Mouse (Mus musculus): Measurements from ENCODE around the gene Tbc1d9b. TPM values are rescaled to one million over a fixed set of nuclear protein-coding genes. Genes with fewer than 3 reads are reported as not detected.

The Tbc1d9b gene
- polyA plus RNA-seq, 1 experiment = 72.3 TPM

- Histone ChIP-seq H3K27ac (ENCODE audit: insufficient read depth, low read length) (no peak overlapping the region), H3K4me1 (ENCODE audit: control insufficient read depth, insufficient read depth, low read length) (0 out of 2 replicates have a peak, but pooled peaks cover 4% of the 10 kb centered on the region), H3K4me3 (ENCODE audit: insufficient read depth, low read length) (peak overlapping the region; percentile 76)
- TF ChIP-seq CTCF (IDR thresholded peaks at IDR 0.05; ENCODE audit: borderline replicate concordance, insufficient read depth, low read length) (no peak), POLR2A (IDR thresholded peaks at IDR 0.05; ENCODE audit: low read depth, low read length) (no peak)
These were observed 1.1 kb downstream of the Tbc1d9b start for GRCm38 (mm10) chr11:50132265-50132664.

GRCm38 (mm10) chr11:50134136-50134859 is 3.1 kb downstream of the Tbc1d9b start:
- Histone ChIP-seq H3K4me3 (ENCODE audit: insufficient read depth, low read length) (no peak overlapping the region), H3K27ac (ENCODE audit: insufficient read depth, low read length) (no peak overlapping the region), H3K4me1 (ENCODE audit: control insufficient read depth, insufficient read depth, low read length) (0 out of 2 replicates have a peak, but pooled peaks cover 4% of the 10 kb centered on the region)
- TF ChIP-seq POLR2A (IDR thresholded peaks at IDR 0.05; ENCODE audit: low read depth, low read length) = no peak
- no peak for TF ChIP-seq CTCF (IDR thresholded peaks at IDR 0.05; ENCODE audit: borderline replicate concordance, insufficient read depth, low read length)

- no peak for TF ChIP-seq CTCF (IDR thresholded peaks at IDR 0.05; ENCODE audit: borderline replicate concordance, insufficient read depth, low read length)
- no peak for TF ChIP-seq POLR2A (IDR thresholded peaks at IDR 0.05; ENCODE audit: low read depth, low read length)
- Histone ChIP-seq H3K4me3 (ENCODE audit: insufficient read depth, low read length) (no peak overlapping the region), H3K4me1 (ENCODE audit: control insufficient read depth, insufficient read depth, low read length) (0 out of 2 replicates have a peak, but pooled peaks cover 2% of the 10 kb centered on the region), H3K27ac (ENCODE audit: insufficient read depth, low read length) (no peak overlapping the region)
These were observed 7.1 kb downstream of the Tbc1d9b start for GRCm38 (mm10) chr11:50138206-50138822.

GRCm38 (mm10) chr11:50139571-50139970 is 8.4 kb downstream of the Tbc1d9b start:
- H3K27ac ChIP-seq (ENCODE audit: insufficient read depth, low read length) = no peak overlapping the region
- no peak overlapping the region for H3K4me3 ChIP-seq (ENCODE audit: insufficient read depth, low read length)
- TF ChIP-seq POLR2A (IDR thresholded peaks at IDR 0.05; ENCODE audit: low read depth, low read length) (no peak), CTCF (IDR thresholded peaks at IDR 0.05; ENCODE audit: borderline replicate concordance, insufficient read depth, low read length) (no peak)

GRCm38 (mm10) chr11:50145529-50145928 is 14.3 kb downstream of the Tbc1d9b start:
- Histone ChIP-seq H3K27ac (ENCODE audit: insufficient read depth, low read length) (no peak overlapping the region), H3K4me3 (ENCODE audit: insufficient read depth, low read length) (no peak overlapping the region), H3K4me1 (ENCODE audit: control insufficient read depth, insufficient read depth, low read length) (no peaks in the 10 kb centered on the region)
- TF ChIP-seq POLR2A (IDR thresholded peaks at IDR 0.05; ENCODE audit: low read depth, low read length) (no peak), CTCF (IDR thresholded peaks at IDR 0.05; ENCODE audit: borderline replicate concordance, insufficient read depth, low read length) (no peak)

More at GRCm38 (mm10) chr11:50139571-50139970, 8.4 kb downstream of the Tbc1d9b start:
- H3K4me1 ChIP-seq (ENCODE audit: control insufficient read depth, insufficient read depth, low read length) = no peaks in the 10 kb centered on the region

GRCm38 (mm10) chr11:50146121-50146520 is 14.9 kb downstream of the Tbc1d9b start:
- Histone ChIP-seq H3K4me1 (ENCODE audit: control insufficient read depth, insufficient read depth, low read length) (no peaks in the 10 kb centered on the region), H3K4me3 (ENCODE audit: insufficient read depth, low read length) (no peak overlapping the region), H3K27ac (ENCODE audit: insufficient read depth, low read length) (no peak overlapping the region)
- no peak for TF ChIP-seq CTCF (IDR thresholded peaks at IDR 0.05; ENCODE audit: borderline replicate concordance, insufficient read depth, low read length)
- TF ChIP-seq POLR2A (IDR thresholded peaks at IDR 0.05; ENCODE audit: low read depth, low read length) = no peak

GRCm38 (mm10) chr11:50147267-50147957 is 16.2 kb downstream of the Tbc1d9b start:
- no peak for TF ChIP-seq POLR2A (IDR thresholded peaks at IDR 0.05; ENCODE audit: low read depth, low read length)
- no peak for TF ChIP-seq CTCF (IDR thresholded peaks at IDR 0.05; ENCODE audit: borderline replicate concordance, insufficient read depth, low read length)
- Histone ChIP-seq H3K4me1 (ENCODE audit: control insufficient read depth, insufficient read depth, low read length) (no peaks in the 10 kb centered on the region), H3K27ac (ENCODE audit: insufficient read depth, low read length) (no peak overlapping the region), H3K4me3 (ENCODE audit: insufficient read depth, low read length) (no peak overlapping the region)

- TF ChIP-seq POLR2A (IDR thresholded peaks at IDR 0.05; ENCODE audit: low read depth, low read length) (no peak), CTCF (IDR thresholded peaks at IDR 0.05; ENCODE audit: borderline replicate concordance, insufficient read depth, low read length) (no peak)
- Histone ChIP-seq H3K4me3 (ENCODE audit: insufficient read depth, low read length) (no peak overlapping the region), H3K4me1 (ENCODE audit: control insufficient read depth, insufficient read depth, low read length) (no peaks in the 10 kb centered on the region), H3K27ac (ENCODE audit: insufficient read depth, low read length) (no peak overlapping the region)
These were observed 16.8 kb downstream of the Tbc1d9b start for GRCm38 (mm10) chr11:50147958-50148476.

GRCm38 (mm10) chr11:50149200-50149599 is 18.0 kb downstream of the Tbc1d9b start:
- no peak overlapping the region for H3K4me3 ChIP-seq (ENCODE audit: insufficient read depth, low read length)
- no peak for TF ChIP-seq POLR2A (IDR thresholded peaks at IDR 0.05; ENCODE audit: low read depth, low read length)
- TF ChIP-seq CTCF (IDR thresholded peaks at IDR 0.05; ENCODE audit: borderline replicate concordance, insufficient read depth, low read length) = no peak
- no peaks in the 10 kb centered on the region for H3K4me1 ChIP-seq (ENCODE audit: control insufficient read depth, insufficient read depth, low read length)
- H3K27ac ChIP-seq (ENCODE audit: insufficient read depth, low read length) = no peak overlapping the region

Measured in embryonic fibroblast, embryonic 13.5 days (primary cell).